Mouse (Mus musculus): ENCODE results near the gene Pde4a. TPM values are rescaled to one million over a fixed set of nuclear protein-coding genes. Genes with fewer than 3 reads are reported as not detected.

Pde4a gene
- polyA plus RNA-seq, 1 experiment = 9.0 TPM

GRCm38 (mm10) chr9:21260491-21261040, 95.1 kb downstream of the Pde4a start:
- DNase-seq = no peak
- no peak for TF ChIP-seq POLR2A (IDR thresholded peaks at IDR 0.05; ENCODE audit: low read depth, low read length)
- no peak for TF ChIP-seq CTCF (conservative IDR thresholded peaks at IDR 0.05; ENCODE audit: insufficient read depth, insufficient read length, low read depth, low read length)
- no peaks in the 10 kb centered on the region for H3K27me3 ChIP-seq (replicated peaks; ENCODE audit: control insufficient read depth, insufficient read depth, low read length)
- H3K4me1 ChIP-seq (ENCODE audit: control insufficient read depth, insufficient read depth, low read length) = no peaks in the 10 kb centered on the region; the same call in 1 of the 2 replicates
- no peak overlapping the region for H3K27ac ChIP-seq (ENCODE audit: insufficient read depth, low read depth, low read length)
- 82% methylated on average over 6 of the region's 6 CpGs for WGBS
- no peak overlapping the region for H3K4me3 ChIP-seq (ENCODE audit: insufficient read depth, low read depth, low read length)
- no peaks in the 10 kb centered on the region for H3K36me3 ChIP-seq (ENCODE audit: control insufficient read depth, insufficient read depth, low read length)

- Histone ChIP-seq H3K27me3 (replicated peaks; ENCODE audit: control insufficient read depth, insufficient read depth, low read length) (no peaks in the 10 kb centered on the region), H3K36me3 (ENCODE audit: control insufficient read depth, insufficient read depth, low read length) (no peaks in the 10 kb centered on the region), H3K27ac (ENCODE audit: insufficient read depth, low read depth, low read length) (no peak overlapping the region), H3K4me1 (ENCODE audit: control insufficient read depth, insufficient read depth, low read length) (peaks cover 9% of the 10 kb centered on the region; the same call in 1 of the 2 replicates), H3K4me3 (ENCODE audit: insufficient read depth, low read depth, low read length) (no peak overlapping the region)
- TF ChIP-seq POLR2A (IDR thresholded peaks at IDR 0.05; ENCODE audit: low read depth, low read length) (no peak), CTCF (conservative IDR thresholded peaks at IDR 0.05; ENCODE audit: insufficient read depth, insufficient read length, low read depth, low read length) (no peak)
- WGBS = 47% methylated on average over 2 of the region's 2 CpGs
- peak; percentile 54 for DNase-seq
Measured at GRCm38 (mm10) chr9:21261831-21262230, 96.3 kb downstream of the Pde4a start.

Other genes starting within 250 kb of the Pde4a start
- gene Dnmt1, start 205.8 kb upstream of the Pde4a start, polyA plus RNA-seq (2012; rRNA removed) = 12.1 and 12.5 TPM in 2 replicates
- 3.5 and 4.0 TPM in 2 replicates for gene S1pr2, start 188.9 kb upstream of the Pde4a start, polyA plus RNA-seq (2012; rRNA removed)
- gene Mrpl4, start 163.0 kb upstream of the Pde4a start, polyA plus RNA-seq (2012; rRNA removed) = 175 and 213 TPM in 2 replicates
- gene Icam1, start 149.7 kb upstream of the Pde4a start, polyA plus RNA-seq (2012; rRNA removed) = 23.4 and 25.9 TPM in 2 replicates
- 1.2 and 1.4 TPM in 2 replicates for gene Icam4, start 136.3 kb upstream of the Pde4a start, polyA plus RNA-seq (2012; rRNA removed)
- 0.34 and 0.49 TPM in 2 replicates for gene Icam5, start 133.6 kb upstream of the Pde4a start, polyA plus RNA-seq (2012; rRNA removed)
- 0.38 TPM in 1 of 2 replicates, not detected in the other for gene Zglp1, start 98.6 kb upstream of the Pde4a start, polyA plus RNA-seq (2012; rRNA removed)
- 0.20 and 0.27 TPM in 2 replicates for gene Gm49373, start 92.6 kb upstream of the Pde4a start, polyA plus RNA-seq (2012; rRNA removed)
- gene Fdx1l, start 92.1 kb upstream of the Pde4a start, polyA plus RNA-seq (2012; rRNA removed) = 59.8 and 67.0 TPM in 2 replicates
- gene Gm38431, start 73.7 kb upstream of the Pde4a start, polyA plus RNA-seq (2012; rRNA removed) = 1.1 and 2.6 TPM in 2 replicates
- 45.8 and 47.3 TPM in 2 replicates for gene Raver1, start 73.7 kb upstream of the Pde4a start, polyA plus RNA-seq (2012; rRNA removed)
- gene Tyk2, start 34.5 kb upstream of the Pde4a start, polyA plus RNA-seq (2012; rRNA removed) = 17.0 and 19.0 TPM in 2 replicates
- gene Cdc37, start 15.7 kb upstream of the Pde4a start, polyA plus RNA-seq (2012; rRNA removed) = 53.1 and 72.6 TPM in 2 replicates
- gene Keap1, start 73.6 kb downstream of the Pde4a start, polyA plus RNA-seq (2012; rRNA removed) = 42.8 and 52.4 TPM in 2 replicates
- 0.38 and 0.39 TPM in 2 replicates for gene S1pr5, start 82.7 kb downstream of the Pde4a start, polyA plus RNA-seq (2012; rRNA removed)
- gene Atg4d, start 99.6 kb downstream of the Pde4a start, polyA plus RNA-seq (2012; rRNA removed) = 67.0 and 71.9 TPM in 2 replicates
- gene Kri1, start 122.3 kb downstream of the Pde4a start, polyA plus RNA-seq (2012; rRNA removed) = 14.2 and 15.9 TPM in 2 replicates
- 20.2 and 24.1 TPM in 2 replicates for gene Cdkn2d, start 125.7 kb downstream of the Pde4a start, polyA plus RNA-seq (2012; rRNA removed)
- gene Ap1m2, start 146.6 kb downstream of the Pde4a start, polyA plus RNA-seq (2012; rRNA removed) = 30.6 and 36.2 TPM in 2 replicates
- gene Slc44a2, start 155.0 kb downstream of the Pde4a start, polyA plus RNA-seq (2012; rRNA removed) = 47.4 and 49.2 TPM in 2 replicates
- 31.9 and 33.0 TPM in 2 replicates for gene Ilf3, start 202.2 kb downstream of the Pde4a start, polyA plus RNA-seq (2012; rRNA removed)
- 23.7 and 25.2 TPM in 2 replicates for gene Qtrt1, start 246.1 kb downstream of the Pde4a start, polyA plus RNA-seq (2012; rRNA removed)

Data from kidney, adult 2 months (tissue).